Mouse (Mus musculus) forelimb bud, embryonic 11.5 days (tissue): Measurements from ENCODE around the gene Pop4.

Experiments
- DNase-seq: peaks from one replicate; pipeline ENCODE4 v3.0.0-alpha.2; 2012; ENCODE audit warnings: low read depth, low spot score

Gene Pop4

DNA sequence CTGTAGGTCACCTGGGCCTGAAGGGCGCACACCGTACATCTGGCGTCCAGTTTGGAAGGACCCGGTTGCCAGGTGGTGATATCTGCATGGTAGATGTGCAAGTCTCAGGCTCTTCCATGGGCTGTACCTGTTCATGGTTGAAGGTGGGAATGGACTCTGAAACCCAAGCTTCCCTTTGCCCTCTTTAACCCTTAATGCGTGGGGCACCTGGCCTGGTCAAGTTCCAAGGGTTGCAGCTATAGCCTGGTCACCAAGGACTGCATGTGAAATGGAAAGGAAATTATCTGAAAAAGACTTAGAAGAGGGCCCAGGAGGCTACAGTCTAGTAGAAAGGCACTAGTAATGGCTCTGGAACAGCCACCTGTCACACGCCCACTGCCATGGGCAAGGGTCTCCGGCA, 50.4 kb downstream of the Pop4 start:
- DNase-seq, result no peak

DNA sequence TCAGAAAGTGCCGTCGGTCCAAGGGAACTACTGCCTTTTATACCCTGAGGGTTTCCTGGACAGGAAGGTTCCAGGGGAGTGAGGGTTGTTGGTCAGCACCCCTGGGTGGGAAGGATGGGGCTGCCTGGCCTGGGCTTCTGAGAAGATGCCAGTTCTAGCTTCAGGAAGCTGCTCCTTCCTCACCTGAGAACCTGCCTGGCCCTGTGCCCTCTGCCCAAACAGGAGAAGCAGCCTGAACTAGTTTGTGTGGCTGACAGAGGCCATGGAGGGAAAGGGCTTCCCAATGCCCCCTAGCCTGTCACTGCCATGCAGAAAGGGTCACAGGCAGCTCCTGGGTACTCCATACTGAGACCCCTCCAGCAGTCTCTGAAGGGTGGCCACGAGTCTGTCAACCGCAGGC, 51.7 kb downstream of the Pop4 start:
- no peak for DNase-seq

DNA sequence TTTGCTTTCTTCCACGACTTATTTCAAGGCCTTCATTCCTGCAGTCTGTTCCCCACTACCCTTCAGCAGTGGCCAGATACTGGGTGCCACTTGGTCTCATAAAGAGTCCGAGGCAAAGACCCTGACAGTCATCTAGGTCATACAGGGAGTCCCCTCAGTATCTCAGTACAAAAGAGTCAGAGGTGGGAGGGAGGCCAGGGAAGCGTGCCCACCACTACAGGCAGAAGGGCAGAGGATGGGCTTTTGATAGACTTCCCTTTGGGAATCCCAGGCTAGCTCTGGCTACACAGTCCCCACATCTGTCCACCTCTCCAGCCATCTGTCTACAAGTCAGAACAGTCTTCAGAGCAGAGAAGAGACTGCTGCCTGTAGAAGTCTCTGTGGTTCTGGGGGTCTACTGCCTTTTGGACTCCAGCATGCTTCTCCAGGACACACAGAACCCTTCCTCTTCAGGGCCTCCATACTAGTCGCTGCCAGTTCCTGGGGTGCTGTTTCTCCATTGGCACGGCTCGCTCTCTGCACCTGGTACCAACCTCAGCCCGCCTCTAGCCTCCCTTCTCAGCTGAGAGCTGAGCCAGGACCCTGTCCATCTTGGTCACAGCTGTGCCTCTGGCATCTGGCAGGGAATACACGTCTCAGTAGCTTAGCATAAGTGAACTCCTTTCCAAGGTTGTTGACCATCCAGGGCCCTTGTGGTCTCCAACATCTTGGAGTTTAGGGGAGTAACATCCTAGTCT, 52.4 kb downstream of the Pop4 start:
- no peak for DNase-seq

DNA sequence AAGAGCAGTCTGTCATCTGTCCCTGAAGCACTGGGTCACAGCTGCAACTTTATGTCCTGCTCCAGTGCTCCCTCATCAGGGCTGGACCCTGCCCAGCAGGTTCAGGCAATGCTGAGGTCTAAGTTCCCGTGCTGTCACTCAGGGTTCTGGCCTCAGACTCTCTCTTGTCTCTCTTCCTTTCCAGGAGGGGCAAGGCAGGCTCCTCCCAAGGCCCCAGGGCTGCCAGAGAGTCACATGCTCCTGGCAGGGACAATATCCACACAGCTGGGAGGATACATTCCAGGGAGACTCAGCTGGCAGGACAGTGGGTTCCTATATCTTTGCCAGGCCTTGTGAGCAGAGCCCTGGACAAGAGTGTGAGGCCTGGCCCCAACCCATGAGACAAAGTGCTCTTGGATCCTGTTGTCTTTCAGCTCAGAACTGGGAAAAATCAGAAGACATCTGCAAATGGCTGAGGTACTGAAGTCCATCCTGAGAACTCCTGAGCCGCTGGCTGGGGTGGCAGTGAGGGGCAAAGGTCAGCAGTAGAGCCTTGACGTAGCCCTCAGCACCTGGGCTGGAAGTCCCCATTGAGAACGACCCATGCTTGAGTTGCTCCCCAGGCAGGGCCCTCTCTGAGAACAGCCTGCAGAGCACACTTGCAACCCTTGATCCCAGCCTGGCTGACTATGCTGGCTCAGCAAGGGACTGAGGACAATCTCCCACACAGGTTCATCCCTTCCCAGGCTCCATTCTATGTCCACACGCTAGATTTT, 53.6 kb downstream of the Pop4 start:
- no peak for DNase-seq

DNA sequence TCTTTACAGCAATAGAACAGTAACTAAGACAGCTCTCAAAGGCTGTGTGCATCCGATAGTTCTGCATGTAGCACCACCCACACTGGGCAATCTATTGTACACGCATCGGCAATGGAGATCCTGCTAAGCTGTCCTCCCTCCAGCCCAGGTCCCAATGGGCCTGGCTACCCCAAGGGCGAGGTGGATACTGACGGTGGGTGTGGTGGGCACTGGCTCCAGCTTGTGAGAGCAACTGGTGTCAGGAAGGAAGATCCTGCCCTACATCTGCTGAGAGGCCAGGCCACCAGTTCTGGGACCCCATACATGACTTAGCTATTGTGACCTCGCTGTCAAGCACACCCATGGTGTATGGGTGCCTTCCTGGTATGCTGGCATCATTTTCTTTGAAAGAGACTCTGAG, 55.5 kb downstream of the Pop4 start:
- no peak for DNase-seq

DNA sequence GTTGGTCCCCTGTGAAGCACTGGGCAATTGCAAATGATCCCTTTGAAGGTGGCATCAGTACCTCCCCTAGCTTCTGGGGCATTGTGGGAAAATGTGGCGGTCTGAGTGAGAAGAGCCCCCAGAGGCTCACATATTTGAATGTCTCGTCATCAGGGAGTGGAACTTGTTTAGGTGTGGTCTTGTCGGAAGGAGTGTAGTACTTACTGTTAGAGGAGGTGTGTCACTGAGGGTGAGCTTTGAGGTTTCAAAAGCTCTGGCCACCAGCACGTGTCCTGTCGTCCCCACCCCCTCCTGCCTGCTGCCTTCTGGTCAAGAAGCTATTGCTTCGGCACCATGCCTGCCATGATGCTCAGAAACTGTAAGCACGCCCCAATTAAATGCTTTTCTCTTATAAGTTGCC, 55.9 kb downstream of the Pop4 start:
- no peak for DNase-seq

DNA sequence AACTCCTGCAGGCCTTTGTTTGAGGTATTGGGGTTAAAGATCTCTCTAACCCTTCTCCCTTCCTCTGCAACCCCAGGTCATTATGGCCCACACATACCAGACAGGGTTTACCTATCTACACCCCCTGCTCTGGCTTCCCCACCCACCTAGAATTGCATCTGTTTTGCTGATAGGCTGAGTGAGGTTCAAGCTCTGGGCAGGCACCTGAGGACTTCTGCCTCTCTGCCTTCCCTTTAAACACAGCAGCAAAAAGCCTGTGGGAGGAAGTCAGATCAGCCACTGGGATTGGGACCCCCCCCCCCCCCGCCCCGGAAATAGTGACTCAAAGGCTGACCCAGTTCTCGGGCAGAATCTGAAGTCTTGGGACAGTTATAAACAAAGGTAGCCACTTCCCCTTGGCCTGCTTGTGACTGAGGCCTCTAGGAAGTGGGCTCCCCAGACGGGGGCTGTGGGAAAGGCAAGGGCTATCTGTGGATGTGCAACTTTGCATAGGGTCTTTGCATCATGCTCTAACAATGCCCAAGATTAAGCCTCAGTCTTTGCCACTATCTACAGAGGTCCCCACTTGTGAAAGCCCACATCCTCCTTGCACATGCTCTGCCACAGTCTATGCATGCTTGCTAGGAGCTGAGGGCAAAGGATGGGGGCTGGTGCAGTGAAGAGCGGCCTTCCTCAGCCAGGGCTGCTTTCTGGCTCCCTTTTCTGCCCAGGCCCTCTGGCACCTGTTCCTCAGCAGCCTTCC, 56.6 kb downstream of the Pop4 start:
- DNase-seq, result no peak

DNA sequence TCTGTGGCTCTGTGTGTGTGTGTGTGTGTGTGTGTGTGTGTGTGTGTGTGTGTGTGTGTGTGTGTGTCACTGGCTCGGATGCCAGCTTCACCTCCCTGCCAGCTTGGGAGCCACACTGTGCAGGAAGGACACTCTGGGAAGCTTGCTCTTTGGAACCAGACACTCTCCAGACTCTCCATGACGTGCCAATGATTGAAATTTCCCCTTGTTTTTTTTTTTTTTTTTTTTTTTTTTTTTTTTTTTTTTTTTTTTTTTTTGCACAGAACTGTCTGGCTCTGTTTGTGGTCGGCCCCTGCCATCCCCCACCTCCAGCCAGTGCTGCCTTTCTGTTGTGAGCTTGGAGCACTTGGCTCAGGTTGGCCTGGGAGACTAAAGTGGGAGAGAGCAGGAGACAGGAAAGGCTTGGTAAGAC, 58.6 kb downstream of the Pop4 start:
- no peak for DNase-seq
